Mouse (Mus musculus) cerebellum, adult 2 months (tissue): ENCODE data around the gene Cntnap2. TPM values are rescaled to one million over a fixed set of nuclear protein-coding genes. Genes with fewer than 3 reads are reported as not detected.

Experiments used
- DNase-seq, 2 experiments: peaks; one replicate each; pipeline ENCODE4 v3.0.0; 2021
- H3K27ac ChIP-seq: fragments of 200-500 bp; 2 replicates; pipeline ENCODE4 v1.5.1; 2012; ENCODE audit warnings: low read length, control low read depth, inconsistent platforms; ENCODE audit not compliant: insufficient read depth
- H3K27me3 ChIP-seq: fragments of 200-500 bp; 2 replicates; pipeline ENCODE4 v1.6.1; 2012; ENCODE audit warnings: inconsistent platforms, mild to moderate bottlenecking, low read length, moderate library complexity; ENCODE audit not compliant: control insufficient read depth, insufficient read depth
- H3K4me1 ChIP-seq: fragments of 200-500 bp; 2 replicates; pipeline ENCODE4 v1.6.1; 2011; ENCODE audit warnings: low read length; ENCODE audit not compliant: control insufficient read depth, insufficient read depth
- H3K4me3 ChIP-seq: fragments of 200-500 bp; replicated peaks from 2 replicates; pipeline ENCODE3; 2011; ENCODE audit warnings: mild to moderate bottlenecking, low read depth, low read length, control low read depth; ENCODE audit not compliant: insufficient read depth
- CTCF ChIP-seq: fragments of 200-500 bp; IDR thresholded peaks from 2 replicates; pipeline ENCODE4 v1.5.1; 2011; ENCODE audit warnings: low read depth, mild to moderate bottlenecking, control low read depth, low read length, moderate library complexity, borderline replicate concordance; ENCODE audit not compliant: insufficient read depth
- POLR2A ChIP-seq: fragments of 200-500 bp; IDR thresholded peaks from 2 replicates; pipeline ENCODE4 v1.6.1; 2011; ENCODE audit warnings: low read length, control low read depth, borderline replicate concordance; ENCODE audit not compliant: insufficient read depth
- WGBS: fragments of 180-500 bp; shearing (Covaris S2); methylation state at CpG from one replicate; pipeline ENCODE4 v1.1.7; 2018; 5-methylcytosine and 5-hydroxymethylcytosine counted together
- polyA plus RNA-seq: library from polyadenylated mRNA; depleted of rRNA; stranded (reverse); fragments of >200 nt; gene quantifications from 2 replicates; pipeline ENCODE4 v1.2.3, GENCODE M21; 2012

Cntnap2 gene
- polyA plus RNA-seq, 1 experiment, result 32.4 TPM

GRCm38 (mm10) chr6:46748448-46748847 is 1689.3 kb downstream of the Cntnap2 start:
- Histone ChIP-seq H3K4me1 (no peaks in the 10 kb centered on the region), H3K4me3 (no peak overlapping the region), H3K27me3 (no peaks in the 10 kb centered on the region), H3K27ac (no peak overlapping the region)
- no peak for DNase-seq
- TF ChIP-seq CTCF (no peak), POLR2A (no peak)

DNA sequence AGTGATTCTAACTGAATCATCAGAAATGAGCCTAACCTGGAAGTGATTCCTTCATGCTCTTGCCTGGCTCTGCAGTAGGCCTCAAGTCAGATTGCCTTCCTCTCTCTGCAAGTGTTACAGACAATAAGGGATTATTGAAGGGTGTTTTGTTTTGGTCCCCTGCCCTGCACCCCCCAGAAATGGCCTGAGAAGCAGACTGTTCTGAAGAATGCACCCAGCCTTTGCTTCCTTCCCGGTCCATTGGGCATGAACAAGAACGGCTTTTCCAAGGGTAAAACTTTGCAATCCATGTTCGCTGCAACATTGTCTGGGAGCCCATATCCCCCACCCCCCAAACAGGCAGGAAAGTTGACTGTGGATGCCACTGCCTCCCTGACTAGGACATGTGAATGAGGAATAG is 1704.3 kb downstream of the Cntnap2 start:
- no peak overlapping the region for H3K4me3 ChIP-seq
- no peaks in the 10 kb centered on the region for H3K4me1 ChIP-seq
- no peak for DNase-seq
- WGBS, result 36% methylated on average over 3 of the region's 3 CpGs
- no peaks in the 10 kb centered on the region for H3K27me3 ChIP-seq
- H3K27ac ChIP-seq, result no peak overlapping the region
- TF ChIP-seq POLR2A (no peak), CTCF (no peak)

GRCm38 (mm10) chr6:46774529-46774928 is 1715.4 kb downstream of the Cntnap2 start:
- DNase-seq, result no peak
- no peak for TF ChIP-seq CTCF
- TF ChIP-seq POLR2A, result no peak
- H3K4me1 ChIP-seq, result no peaks in the 10 kb centered on the region
- H3K4me3 ChIP-seq, result no peak overlapping the region
- H3K27me3 ChIP-seq, result no peaks in the 10 kb centered on the region
- H3K27ac ChIP-seq, result no peak overlapping the region

DNA sequence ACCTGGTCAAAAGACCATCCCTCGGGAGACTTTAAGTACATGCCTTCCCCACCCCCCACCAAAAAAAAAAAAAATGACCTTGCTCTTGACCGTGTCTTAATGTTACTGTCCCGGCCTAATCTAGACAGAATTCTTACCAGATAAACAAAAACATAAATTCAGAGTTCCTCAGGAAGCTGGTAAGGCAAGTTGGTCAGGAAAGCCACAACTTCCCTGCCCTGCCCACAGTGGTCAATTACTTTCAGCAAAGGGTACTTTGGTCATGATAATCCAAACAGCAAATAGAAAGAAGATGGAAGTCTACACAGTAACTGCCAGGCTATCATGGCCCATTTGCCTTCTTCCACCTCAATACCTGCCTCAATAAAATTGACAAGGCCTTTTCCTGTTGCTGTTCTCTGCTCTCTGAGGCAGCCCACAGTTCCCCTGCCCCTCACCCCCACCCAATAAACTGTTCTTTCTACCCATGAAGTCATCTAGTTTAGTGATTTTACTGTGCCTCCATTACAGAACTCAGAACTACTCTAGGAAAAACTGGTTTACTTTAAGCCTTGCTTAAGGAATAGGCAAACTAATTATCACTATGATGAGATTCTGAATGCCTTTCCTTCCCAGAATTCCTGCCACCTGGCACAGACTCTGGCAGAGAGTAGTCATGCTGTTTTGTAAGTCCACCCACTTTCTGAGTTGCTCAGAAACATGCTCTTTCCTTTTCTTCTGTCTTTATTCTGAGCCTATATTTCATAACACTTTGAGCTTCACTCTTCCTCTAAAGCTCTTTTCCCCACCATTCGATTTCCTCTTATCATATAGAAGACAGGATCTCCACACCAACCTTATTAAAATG is 1743.3 kb downstream of the Cntnap2 start:
- TF ChIP-seq CTCF (no peak), POLR2A (no peak)
- Histone ChIP-seq H3K27me3 (no peaks in the 10 kb centered on the region), H3K4me3 (no peak overlapping the region), H3K27ac (no peak overlapping the region), H3K4me1 (no peaks in the 10 kb centered on the region)
- DNase-seq, result no peak
- WGBS, result 90% methylated on average over 4 of the region's 4 CpGs

DNA sequence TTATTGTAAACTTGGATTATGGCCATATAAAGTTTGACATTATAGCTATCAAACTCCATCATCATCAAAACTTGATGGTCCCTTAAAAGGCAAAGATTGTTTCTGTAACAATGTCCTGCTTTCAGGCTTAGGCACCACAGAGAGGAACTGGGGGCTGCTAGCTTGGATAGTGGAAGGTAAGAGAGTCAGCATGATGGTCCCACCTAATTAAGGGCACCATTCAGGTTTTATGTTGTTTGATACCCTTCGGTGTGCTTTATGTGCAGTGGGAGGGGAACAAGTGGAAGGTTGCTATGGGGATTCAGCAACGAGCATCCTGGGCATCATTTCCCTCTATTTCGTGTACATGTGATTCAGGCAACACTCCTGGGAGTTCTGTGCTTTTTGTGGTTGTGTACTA is 1797.5 kb downstream of the Cntnap2 start:
- 84% methylated on average over 3 of the region's 3 CpGs for WGBS
- H3K27ac ChIP-seq, result no peak overlapping the region
- no peak overlapping the region for H3K4me3 ChIP-seq
- no peaks in the 10 kb centered on the region for H3K4me1 ChIP-seq
- TF ChIP-seq POLR2A (no peak), CTCF (no peak)
- no peak for DNase-seq
- H3K27me3 ChIP-seq, result no peaks in the 10 kb centered on the region

- Histone ChIP-seq H3K27me3 (no peaks in the 10 kb centered on the region), H3K27ac (no peak overlapping the region), H3K4me1 (no peaks in the 10 kb centered on the region), H3K4me3 (no peak overlapping the region)
- WGBS, result 48% methylated on average over 5 of the region's 5 CpGs
- TF ChIP-seq CTCF, result no peak
- TF ChIP-seq POLR2A, result no peak
- DNase-seq, result no peak
Measured at GRCm38 (mm10) chr6:46861076-46861475, 1801.9 kb downstream of the Cntnap2 start.

- H3K27ac ChIP-seq, result no peak overlapping the region
- TF ChIP-seq POLR2A (no peak), CTCF (no peak)
- no peak for DNase-seq
- no peaks in the 10 kb centered on the region for H3K27me3 ChIP-seq
- H3K4me3 ChIP-seq, result no peak overlapping the region
- no peaks in the 10 kb centered on the region for H3K4me1 ChIP-seq
Measured at GRCm38 (mm10) chr6:46866317-46866716, 1807.2 kb downstream of the Cntnap2 start.

GRCm38 (mm10) chr6:46886230-46886629 is 1827.1 kb downstream of the Cntnap2 start:
- Histone ChIP-seq H3K27ac (no peak overlapping the region), H3K4me1 (no peaks in the 10 kb centered on the region), H3K4me3 (no peak overlapping the region), H3K27me3 (no peaks in the 10 kb centered on the region)
- WGBS, result 25% methylated on average over 2 of the region's 2 CpGs
- peak; percentile 5 to 8 for DNase-seq
- TF ChIP-seq CTCF (no peak), POLR2A (no peak)
